Mouse (Mus musculus) frontal cortex, postnatal 36 days (tissue): ENCODE results near the gene Psmg1.
"Not testable (repeated sequence)": the region's sequence is repeated elsewhere in the genome, so short reads cannot be mapped to it uniquely, and the experiment has no call there.

Experiments
- DNase-seq, 2 experiments: peaks; one replicate each; pipeline ENCODE4 v3.0.0; 2022; ENCODE audit warnings: low spot score in 2 of 2

The Psmg1 gene

GRCm38 (mm10) chr16:95990462-95991121 is at the start of gene Psmg1:
TSS of gene Psmg1 (minus strand) at chr16:95990960.
- DNase-seq: peak; percentile 97

GRCm38 (mm10) chr16:96039538-96039937 is 48.8 kb upstream of the Psmg1 start:
- no peak for DNase-seq

GRCm38 (mm10) chr16:96034473-96034872 is 43.7 kb upstream of the Psmg1 start:
- peak in 1 of 2 experiments; percentile 15 for DNase-seq

- no peak for DNase-seq
Observed at GRCm38 (mm10) chr16:96032368-96033043, 41.7 kb upstream of the Psmg1 start.

GRCm38 (mm10) chr16:96030476-96031102 is 39.8 kb upstream of the Psmg1 start:
- no peak for DNase-seq

GRCm38 (mm10) chr16:96026256-96026655 is 35.5 kb upstream of the Psmg1 start:
- no peak for DNase-seq

- no peak for DNase-seq
Observed at GRCm38 (mm10) chr16:96025244-96025643, 34.5 kb upstream of the Psmg1 start.

- DNase-seq: no peak
Observed at GRCm38 (mm10) chr16:96021045-96021444, 30.3 kb upstream of the Psmg1 start.

GRCm38 (mm10) chr16:96009124-96009523 is 18.4 kb upstream of the Psmg1 start:
- DNase-seq: not testable (repeated sequence)

- not testable (repeated sequence) for DNase-seq
Observed at GRCm38 (mm10) chr16:96004278-96004677, 13.5 kb upstream of the Psmg1 start.

- peak in 1 of 2 experiments; percentile 14 for DNase-seq
Observed at GRCm38 (mm10) chr16:95999291-95999690, 8.5 kb upstream of the Psmg1 start.

- no peak for DNase-seq
Observed at GRCm38 (mm10) chr16:95996156-95996555, 5.4 kb upstream of the Psmg1 start.

GRCm38 (mm10) chr16:95994576-95994975 is 3.8 kb upstream of the Psmg1 start:
- DNase-seq: peak in 1 of 2 experiments; percentile 41

GRCm38 (mm10) chr16:95992596-95992995 is 1.8 kb upstream of the Psmg1 start:
- DNase-seq: no peak

GRCm38 (mm10) chr16:95991122-95991900 is 551 bp upstream of the Psmg1 start:
- DNase-seq: no peak

GRCm38 (mm10) chr16:95984911-95985310 is 5.8 kb downstream of the Psmg1 start:
- DNase-seq: no peak

GRCm38 (mm10) chr16:95983601-95984000 is 7.2 kb downstream of the Psmg1 start:
- no peak for DNase-seq

GRCm38 (mm10) chr16:95970841-95971240 is 19.9 kb downstream of the Psmg1 start:
- DNase-seq: no peak

- peak in 1 of 2 experiments; percentile 9 for DNase-seq
Observed at GRCm38 (mm10) chr16:95967455-95967854, 23.3 kb downstream of the Psmg1 start.

- peak; percentile 8 to 47 for DNase-seq
Observed at GRCm38 (mm10) chr16:95964427-95965023, 26.2 kb downstream of the Psmg1 start.

GRCm38 (mm10) chr16:95961484-95961883 is 29.3 kb downstream of the Psmg1 start:
- not testable (repeated sequence) for DNase-seq

GRCm38 (mm10) chr16:95960689-95961088 is 30.1 kb downstream of the Psmg1 start:
- DNase-seq: not testable (repeated sequence)
